Mouse (Mus musculus) hematopoietic stem cell, adult 5-6 weeks (primary cell): Measurements from ENCODE around the gene Mfsd9. TPM values are rescaled to one million over a fixed set of nuclear protein-coding genes. Genes with fewer than 3 reads are reported as not detected.

Experiments used
- ATAC-seq, 2 experiments: fragments of 125-278 bp in 1 of 2; replicated peaks in 1 of 2; 2 replicates each; pipeline ENCODE4 v1.8.0; 2016 to 2017; ENCODE audit warnings: inconsistent platforms in 2 of 2, mild to moderate bottlenecking in 2 of 2, moderate number of reproducible peaks in 2 of 2, low read depth in 1 of 2, moderate TSS enrichment in 1 of 2; ENCODE audit not compliant: low FRiP score in 2 of 2, poor library complexity in 2 of 2, severe bottlenecking in 2 of 2, insufficient read depth in 1 of 2, low TSS enrichment in 1 of 2
- total RNA-seq: library from RNA; stranded (forward); fragments of 172-1452, 232-1000 nt; gene quantifications from 2 replicates; pipeline ENCODE4 v1.2.3, GENCODE M21; 2017

Mfsd9 gene
- total RNA-seq: 1.7 and 3.6 TPM in 2 replicates

DNA sequence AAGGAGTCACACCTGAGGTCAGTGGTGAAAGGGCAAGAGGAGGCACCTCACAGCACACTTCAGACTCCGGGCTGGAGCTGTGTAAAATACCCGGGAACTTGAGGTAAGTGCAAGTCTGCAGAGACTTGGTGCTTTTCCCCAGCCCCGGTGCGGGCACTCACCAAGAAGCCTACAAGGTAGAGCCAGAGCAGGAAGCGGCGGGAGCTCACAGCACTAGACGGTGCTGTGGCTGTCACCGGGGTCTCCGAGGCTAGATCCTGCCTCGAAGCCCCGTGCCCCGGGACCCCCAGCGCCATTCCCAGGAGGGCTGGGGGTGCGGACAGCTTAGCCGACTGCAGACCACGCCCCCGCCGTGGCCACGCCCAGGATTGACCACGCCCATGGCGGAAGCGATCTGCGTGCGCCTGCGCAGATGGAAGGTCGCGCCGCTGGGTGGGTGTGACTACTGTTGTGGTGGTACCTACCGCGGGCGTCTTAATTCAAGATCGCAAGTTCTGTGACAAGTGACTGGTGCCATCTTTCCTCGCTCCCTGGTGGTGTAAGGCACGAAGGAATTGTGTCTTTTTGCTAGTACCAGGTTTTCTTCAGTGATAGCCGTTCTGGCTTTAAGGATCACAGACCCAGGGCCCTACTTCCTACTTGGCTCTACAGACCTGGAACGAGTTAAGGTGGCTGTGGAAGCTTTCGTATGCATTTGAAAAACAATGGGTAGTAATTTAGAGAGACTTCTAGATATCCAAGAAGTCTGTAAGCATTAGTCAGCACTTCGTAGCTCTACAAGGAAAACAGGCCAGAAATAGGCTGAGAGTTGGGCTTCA is at the start of gene Mfsd9:
Gene Mfsd9 (minus strand): TSS at position 364 of the 818 bp plus-strand sequence.
- ATAC-seq: peak; percentile 94 to 97

DNA sequence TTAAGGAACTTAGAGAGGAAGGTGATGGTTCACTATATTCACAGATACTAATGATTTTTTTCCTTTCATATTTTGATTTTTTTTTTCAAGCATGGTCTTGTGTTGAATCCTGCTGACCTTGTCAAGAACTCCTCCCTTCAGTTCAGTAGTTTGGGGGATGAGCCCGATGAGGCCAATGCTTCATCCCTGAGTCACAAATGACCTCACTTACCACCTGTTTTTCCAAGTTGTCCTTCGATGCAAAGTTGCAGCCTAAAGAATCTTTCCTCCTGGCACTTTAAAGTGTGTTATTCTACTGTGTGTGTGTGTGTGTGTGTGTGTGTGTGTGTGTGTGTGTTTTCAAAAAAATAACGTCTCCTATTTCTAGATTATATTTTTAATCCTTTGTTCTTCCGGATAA is 45.0 kb upstream of the Mfsd9 start:
- ATAC-seq: no peak

DNA sequence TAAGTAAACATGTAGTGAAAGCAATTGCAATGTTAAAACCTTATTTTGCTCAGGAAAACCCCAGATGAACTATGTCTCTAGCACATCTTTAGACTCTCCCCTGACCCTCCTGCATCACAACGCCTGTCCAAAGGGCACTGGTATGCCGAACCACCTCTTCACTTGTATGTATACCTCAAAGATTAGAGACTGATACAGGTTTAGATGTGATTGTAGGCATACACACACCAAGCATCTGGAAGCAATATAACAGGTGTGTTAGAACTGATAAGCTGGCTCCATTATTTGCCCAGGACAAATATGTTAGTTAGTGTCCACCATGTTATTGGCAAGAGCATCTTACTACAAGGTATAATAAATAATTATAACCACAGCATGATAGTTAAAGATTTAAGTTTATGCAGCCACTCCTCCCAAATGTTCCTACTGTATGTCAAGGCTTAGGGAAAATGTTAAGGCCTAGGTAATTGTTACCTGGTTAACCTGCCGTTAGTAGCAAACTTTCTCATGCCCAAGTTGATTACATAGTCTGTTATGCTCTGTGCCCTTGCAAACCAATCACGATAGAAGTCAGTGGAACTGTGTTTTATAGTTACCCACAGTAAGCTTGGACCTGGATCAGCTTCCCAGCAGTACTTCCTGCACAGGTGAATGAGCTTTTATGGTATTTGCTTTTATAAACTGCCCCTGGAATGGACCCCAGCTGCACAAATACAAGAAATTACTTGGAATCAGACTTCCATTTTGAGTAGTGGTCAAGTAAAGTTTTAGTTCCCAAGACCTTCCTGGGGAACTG is 40.4 kb upstream of the Mfsd9 start:
- no peak for ATAC-seq

GRCm38 (mm10) chr1:40829213-40829914 is 38.9 kb upstream of the Mfsd9 start:
- peak; percentile 48 to 65; a peak in 3 of 4 replicates for ATAC-seq

DNA sequence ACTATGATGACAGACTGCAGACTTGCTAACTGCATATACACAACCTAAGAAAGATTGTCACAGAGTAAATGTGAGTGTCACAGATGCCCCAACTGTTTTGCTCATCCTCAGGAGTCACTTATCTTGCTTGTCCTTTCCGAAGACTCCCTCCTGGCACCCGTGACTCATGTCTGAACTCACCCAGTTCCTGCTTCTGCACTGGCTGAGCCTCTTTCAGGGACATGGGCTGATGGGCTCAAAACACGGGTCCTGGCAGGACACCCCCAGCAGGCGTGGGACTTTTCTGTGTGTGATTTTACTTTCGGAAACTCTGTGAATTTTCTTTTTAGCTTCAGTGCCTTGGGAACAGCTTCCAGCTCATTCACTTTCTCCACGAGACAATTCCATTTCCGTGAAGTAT is 35.3 kb upstream of the Mfsd9 start:
- ATAC-seq: no peak

GRCm38 (mm10) chr1:40824936-40825335 is 34.4 kb upstream of the Mfsd9 start:
- no peak for ATAC-seq

DNA sequence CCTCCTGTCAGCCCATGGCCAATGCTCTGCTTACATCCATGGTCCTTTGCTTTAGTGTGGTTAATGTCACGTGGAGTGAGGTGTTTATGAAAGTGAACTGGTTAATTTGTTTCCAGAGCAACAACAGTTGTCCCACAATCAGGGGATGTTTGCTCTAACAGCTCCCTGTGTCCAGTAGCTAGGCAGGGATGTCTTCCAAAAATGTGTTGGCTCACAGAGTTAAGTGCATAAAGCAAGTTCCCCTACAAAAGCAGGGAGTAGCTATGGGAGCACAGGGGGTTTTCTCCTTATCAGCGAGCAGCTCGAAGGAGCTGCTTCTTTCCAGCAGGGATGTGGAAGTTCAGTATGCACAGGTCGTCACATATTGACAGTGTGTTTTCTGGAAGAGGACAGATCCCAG is 34.0 kb upstream of the Mfsd9 start:
- no peak for ATAC-seq

- no peak for ATAC-seq
Measured at GRCm38 (mm10) chr1:40815071-40815845, 24.8 kb upstream of the Mfsd9 start.

GRCm38 (mm10) chr1:40808643-40809042 is 18.2 kb upstream of the Mfsd9 start:
- no peak for ATAC-seq

DNA sequence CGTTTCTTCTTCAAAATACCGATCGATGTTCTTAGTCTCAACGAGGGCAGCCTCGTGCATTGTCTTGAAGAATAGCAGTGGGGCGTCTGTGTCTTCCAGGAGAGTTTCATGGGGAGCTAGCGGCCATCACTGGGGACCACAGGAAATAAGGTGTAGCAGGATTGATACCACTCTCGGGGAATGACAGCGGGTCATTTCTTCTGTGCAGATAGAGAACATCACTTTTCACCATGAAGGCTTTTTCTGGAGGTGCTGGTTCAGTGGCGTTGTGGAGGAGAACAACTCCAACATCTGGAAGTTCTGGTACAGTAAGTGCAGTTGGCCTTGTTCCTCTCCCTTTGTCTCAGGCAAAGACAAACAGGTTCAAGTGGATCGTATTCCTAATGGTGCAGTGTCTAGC is 15.4 kb upstream of the Mfsd9 start:
- ATAC-seq: no peak

- ATAC-seq: no peak
Measured at GRCm38 (mm10) chr1:40805351-40805750, 14.9 kb upstream of the Mfsd9 start, which contains the start of gene Tmem182. TSS of gene Tmem182 (plus strand) at chr1:40805601.

DNA sequence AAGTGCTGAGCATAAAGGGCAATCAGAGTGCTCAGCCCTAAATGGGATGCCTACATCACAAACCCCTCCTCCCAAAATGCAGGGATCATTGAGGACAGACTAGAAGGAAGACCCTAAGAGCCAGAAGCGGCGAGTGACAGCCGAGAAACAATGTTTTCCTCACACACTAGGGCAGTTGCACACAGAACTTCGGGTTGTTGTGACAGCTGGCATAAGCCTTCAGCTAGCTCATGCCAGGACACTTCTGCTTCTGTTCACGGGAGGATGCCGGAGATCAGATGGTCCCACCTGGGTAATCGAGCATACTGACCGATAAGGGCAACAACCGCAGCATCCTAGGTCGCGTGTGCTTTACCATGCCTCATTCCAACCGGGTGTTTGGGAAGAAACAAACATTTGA is 13.6 kb upstream of the Mfsd9 start:
- no peak for ATAC-seq

DNA sequence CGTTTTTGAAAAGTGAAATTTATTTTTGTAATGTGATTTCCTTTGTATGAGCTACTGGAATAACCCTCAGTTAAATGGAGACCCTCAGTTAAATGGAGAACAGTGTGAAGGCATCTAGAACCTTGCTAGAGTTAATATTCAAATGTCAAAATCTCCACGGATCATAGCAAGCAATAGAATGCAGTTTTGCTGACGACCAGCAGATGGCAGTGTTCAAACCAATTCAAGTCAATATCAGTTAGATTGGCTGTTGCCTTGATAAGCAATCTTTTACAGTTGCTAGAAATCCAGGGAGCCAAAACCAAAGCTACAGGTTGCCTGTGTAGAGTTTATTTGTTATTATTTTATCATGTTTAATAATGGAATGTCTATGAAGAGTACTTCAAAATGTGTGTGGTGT is 12.3 kb upstream of the Mfsd9 start:
- peak in 1 of 2 experiments; percentile 56; a peak in 2 of 4 replicates for ATAC-seq

DNA sequence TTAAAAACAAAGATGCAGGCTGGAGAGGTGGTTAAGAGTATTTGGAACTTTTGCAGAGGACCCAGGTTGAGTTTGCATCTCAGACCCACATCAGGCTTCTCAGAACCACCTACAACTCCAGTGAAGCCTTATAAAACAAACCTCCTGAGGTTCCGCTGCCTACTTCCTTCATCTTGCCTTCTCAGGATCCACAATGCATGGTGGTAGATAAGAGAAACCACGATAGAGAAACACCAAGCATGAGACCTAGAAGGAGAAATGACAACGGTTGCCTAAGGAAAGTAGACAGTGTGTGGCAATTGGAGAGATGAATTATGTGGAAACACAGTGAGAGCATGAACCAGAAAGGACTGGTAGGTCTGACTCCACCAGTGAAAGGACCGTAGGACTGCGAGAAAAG is 10.4 kb upstream of the Mfsd9 start:
- ATAC-seq: no peak

- ATAC-seq: no peak
Measured at GRCm38 (mm10) chr1:40799121-40799520, 8.6 kb upstream of the Mfsd9 start.

GRCm38 (mm10) chr1:40797348-40797747 is 6.9 kb upstream of the Mfsd9 start:
- peak; percentile 89 for ATAC-seq

DNA sequence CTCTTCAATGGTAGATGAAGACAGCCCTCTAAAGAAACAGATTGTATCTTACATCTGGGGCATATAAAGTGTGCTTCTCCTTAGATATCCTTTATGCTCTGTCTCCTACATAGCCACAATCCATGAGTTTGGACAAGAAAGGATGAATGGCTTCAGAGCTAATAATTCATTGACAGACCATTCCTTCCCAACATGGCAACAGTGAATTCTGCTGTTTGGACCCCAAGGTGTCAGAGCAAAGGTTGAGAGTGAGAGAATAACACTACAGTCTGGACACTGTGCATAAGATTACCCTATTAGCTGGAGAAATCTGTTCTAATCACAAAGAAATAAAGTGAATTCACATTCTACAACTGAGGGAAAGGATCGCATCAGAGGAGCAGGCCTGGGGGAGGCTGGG is 5.0 kb upstream of the Mfsd9 start:
- no peak for ATAC-seq
